In genomic region chr10:4126335-4127012, GRCm38 (mm10) we compare ENCODE assay signal across 9 mouse cellular contexts.
DNase-seq lines count a peak whose midpoint lies in the region; ATAC-seq and TF ChIP-seq lines count a peak whose summit lies in the region.
"Had no signal": no experiment of that assay in that cellular context is flagged by ENCODE, and none has a peak within 500 bp of the region (broad histone marks: within the 10 kb centered on the region; RNA-seq: fewer than 3 reads in every experiment).

No protein-coding gene starts in this region.

- no peak for TF ChIP-seq CTCF in kidney, postnatal 0 days (IDR thresholded peaks at IDR 0.05; ENCODE audit: low read depth)

- H3K9me3 ChIP-seq in kidney, postnatal 0 days (replicated peaks; ENCODE audit: low read length): no peaks in the 10 kb centered on the region
- no peaks in the 10 kb centered on the region for H3K9me3 ChIP-seq in embryonic facial prominence, embryonic 12.5 days

- WGBS in kidney, postnatal 0 days: 67% methylated on average over 8 of the region's 8 CpGs
- 47% methylated on average over 8 of the region's 8 CpGs for WGBS in embryonic facial prominence, embryonic 12.5 days

- no peak overlapping the region for H3K4me2 ChIP-seq in kidney, postnatal 0 days (ENCODE audit: low read length)
- no peak overlapping the region for H3K4me2 ChIP-seq in embryonic facial prominence, embryonic 12.5 days (replicated peaks)

- DNase-seq in cerebellum, adult 8-10 months: no peak
- no peak for DNase-seq in kidney, postnatal 0 days (ENCODE audit: low spot score)
- no peak for DNase-seq in kidney, adult 8-10 months
- no peak for DNase-seq in thymus, postnatal 36 days
- DNase-seq in natural killer cell, adult 2 months (ENCODE audit: low spot score in 2 of 2): no peak

- no peaks in the 10 kb centered on the region for H3K27me3 ChIP-seq in kidney, postnatal 0 days (ENCODE audit: insufficient read depth, low read length)
- no peaks in the 10 kb centered on the region for H3K27me3 ChIP-seq in embryonic facial prominence, embryonic 12.5 days

- H3K4me3 ChIP-seq in kidney, postnatal 0 days (replicated peaks; ENCODE audit: low read depth, low read length): no peak overlapping the region
- H3K4me3 ChIP-seq in embryonic facial prominence, embryonic 12.5 days: no peak overlapping the region

- H3K27ac ChIP-seq in kidney, postnatal 0 days: peak overlapping the region; percentile 62
- H3K27ac ChIP-seq in embryonic facial prominence, embryonic 12.5 days: peak overlapping the region; percentile 43

- ATAC-seq in cerebellum, adult (ENCODE audit: insufficient number of reproducible peaks, low FRiP score, low TSS enrichment): peak; percentile 61; the same call in 1 of the 2 replicates
- no peak for ATAC-seq in kidney, postnatal 0 days (replicated peaks; ENCODE audit: low FRiP score, low read depth)
- ATAC-seq in embryonic facial prominence, embryonic 12.5 days (ENCODE audit: insufficient number of reproducible peaks, insufficient read depth, low FRiP score, low TSS enrichment): no peak
- ATAC-seq in neutrophil, adult 5-6 weeks (ENCODE audit: extremely low read depth, insufficient number of reproducible peaks, low FRiP score, poor library complexity, severe bottlenecking): peak; percentile 64; the same call in 1 of the 2 replicates
- ATAC-seq: activated CD4-positive, CD25-positive, alpha-beta regulatory T cell, adult 4 months had no signal

- H3K36me3 ChIP-seq in kidney, postnatal 0 days (ENCODE audit: insufficient read depth, low read length): no peaks in the 10 kb centered on the region
- no peaks in the 10 kb centered on the region for H3K36me3 ChIP-seq in embryonic facial prominence, embryonic 12.5 days

- H3K4me1 ChIP-seq in kidney, postnatal 0 days (replicated peaks; ENCODE audit: insufficient read depth, low read length): peaks cover 25% of the 10 kb centered on the region
- H3K4me1 ChIP-seq in embryonic facial prominence, embryonic 12.5 days: peaks cover 11% of the 10 kb centered on the region

- H3K9ac ChIP-seq in kidney, postnatal 0 days (ENCODE audit: low read depth, low read length): 0 out of 2 replicates have a peak overlapping the region, but pooled peaks have one; percentile 20
- H3K9ac ChIP-seq in embryonic facial prominence, embryonic 12.5 days: no peak overlapping the region

Comparison
In these comparisons a context has a peak if more than half of its experiments do, and no peak if none do; other contexts are left out.
1. ATAC-seq: peak in cerebellum, adult (single experiment) and neutrophil, adult 5-6 weeks (single experiment); none in kidney, postnatal 0 days (single experiment) and embryonic facial prominence, embryonic 12.5 days (single experiment).